Mouse (Mus musculus): ENCODE data around the gene Twist1. TPM values are rescaled to one million over a fixed set of nuclear protein-coding genes. Genes with fewer than 3 reads are reported as not detected.

The Twist1 gene
- polyA plus RNA-seq (2016; fragmentation: Nextera tagmentation; extraction: Ambion mirVana), result 13.6 and 14.9 TPM in 2 replicates

GRCm38 (mm10) chr12:33957400-33958240 lies at the start of gene Twist1:
TSS of gene Twist1 (plus strand) at chr12:33957671.
- peak; percentile 87 for DNase-seq (ENCODE audit: low spot score)
- Histone ChIP-seq H3K36me3 (no peaks in the 10 kb centered on the region), H3K9me3 (no peaks in the 10 kb centered on the region), H3K27me3 (ENCODE audit: insufficient read depth, poor library complexity, severe bottlenecking) (peaks cover 98% of the 10 kb centered on the region), H3K4me1 (replicated peaks) (peaks cover 37% of the 10 kb centered on the region), H3K4me3 (peak within 1 kb of the TSS; percentile 68), H3K27ac (peak within 1 kb of the TSS; percentile 90)
- WGBS, result under 1% methylated on average over 97 of the region's 105 CpGs

GRCm38 (mm10) chr12:33926751-33927150 lies 30.7 kb upstream of the Twist1 start:
- Histone ChIP-seq H3K27ac (no peak overlapping the region), H3K9me3 (no peaks in the 10 kb centered on the region), H3K4me1 (replicated peaks) (peaks cover 24% of the 10 kb centered on the region), H3K36me3 (no peaks in the 10 kb centered on the region), H3K4me3 (no peak overlapping the region), H3K27me3 (ENCODE audit: insufficient read depth, poor library complexity, severe bottlenecking) (peaks cover 52% of the 10 kb centered on the region)
- WGBS, result 7% methylated on average over 3 of the region's 3 CpGs
- no peak for DNase-seq (ENCODE audit: low spot score)

DNA sequence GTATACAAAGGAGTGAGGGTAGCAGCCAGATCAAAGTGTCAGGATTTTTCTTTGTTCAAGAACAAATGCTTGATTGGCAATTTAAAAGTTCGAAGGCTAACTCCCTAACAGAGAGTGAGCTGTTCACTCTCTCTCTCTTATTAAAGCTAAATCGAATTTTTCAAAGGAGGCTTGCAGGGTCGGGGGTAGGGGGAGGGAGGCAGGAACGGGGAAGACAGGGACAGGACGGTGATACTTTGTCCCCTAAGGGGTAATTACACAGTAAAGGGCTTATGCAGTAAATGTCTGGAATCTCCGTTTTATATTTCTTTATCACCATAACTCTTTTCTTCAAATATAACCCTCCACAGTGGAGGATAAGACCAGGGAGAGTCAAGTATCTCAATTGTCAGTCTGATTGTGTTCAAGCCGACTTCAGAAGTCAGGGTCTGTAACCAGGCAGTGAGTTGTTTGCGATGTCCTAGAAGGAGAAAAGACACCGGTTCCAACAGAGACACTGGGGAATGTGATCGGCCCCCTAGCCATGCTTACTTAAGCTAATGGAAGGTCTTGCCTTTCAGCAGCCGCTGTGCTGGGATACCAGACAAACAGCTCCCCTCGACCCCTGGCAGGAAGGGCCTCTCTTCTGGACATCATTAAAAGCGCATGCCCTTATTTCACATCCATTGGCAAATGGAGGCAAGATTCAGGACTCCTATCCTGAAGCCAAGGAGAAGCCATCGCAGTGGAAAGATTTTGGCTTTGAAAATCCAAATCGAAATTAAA lies 30.0 kb upstream of the Twist1 start:
- Histone ChIP-seq H3K36me3 (no peaks in the 10 kb centered on the region), H3K27me3 (ENCODE audit: insufficient read depth, poor library complexity, severe bottlenecking) (peaks cover 52% of the 10 kb centered on the region), H3K4me1 (replicated peaks) (peaks cover 24% of the 10 kb centered on the region), H3K27ac (no peak overlapping the region), H3K9me3 (no peaks in the 10 kb centered on the region), H3K4me3 (peak overlapping the region; percentile 46)
- WGBS, result under 1% methylated on average over 15 of the region's 15 CpGs
- peak; percentile 45 for DNase-seq (ENCODE audit: low spot score)

DNA sequence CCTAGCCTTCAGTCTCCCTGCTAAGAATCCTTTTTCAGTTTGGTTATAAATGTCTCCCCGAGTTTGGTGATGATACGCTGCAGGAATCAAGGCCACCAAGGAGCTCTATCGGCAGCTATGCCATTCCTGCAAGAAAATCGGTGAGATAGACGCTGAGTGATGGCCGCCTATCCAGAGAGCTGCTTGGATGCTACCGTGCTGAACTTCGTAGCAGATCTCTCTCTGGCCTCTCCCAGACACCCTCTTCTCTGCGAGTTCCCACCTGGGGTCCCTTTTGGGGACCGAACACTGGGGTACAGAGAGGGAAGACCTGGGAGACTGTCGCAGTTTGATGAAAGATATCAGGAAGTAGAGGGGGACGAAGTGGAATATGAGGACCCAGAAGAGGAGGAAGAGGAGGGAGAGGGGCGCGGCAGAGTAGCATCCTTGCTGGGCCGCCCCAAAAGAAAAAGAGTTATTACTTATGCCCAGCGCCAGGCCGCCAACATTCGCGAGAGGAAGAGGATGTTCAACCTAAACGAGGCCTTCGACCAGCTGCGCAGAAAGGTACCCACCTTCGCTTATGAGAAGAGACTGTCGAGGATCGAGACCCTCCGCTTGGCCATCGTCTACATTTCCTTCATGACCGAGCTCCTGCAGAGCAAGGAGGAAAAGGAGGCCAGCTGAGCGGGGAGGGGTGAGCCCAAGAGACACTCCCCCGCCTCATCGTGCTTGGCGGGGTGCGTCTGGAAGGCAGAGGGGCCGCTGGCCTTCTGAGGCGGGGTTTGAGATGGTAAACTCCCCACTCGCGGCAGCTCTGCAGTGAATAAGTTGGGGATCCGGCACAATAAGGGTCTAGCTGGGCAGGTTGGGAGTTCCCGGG lies 28.9 kb upstream of the Twist1 start, which contains the start of gene Ferd3l:
Gene Ferd3l, plus strand, starts transcription at position 95 of the 862 bp plus-strand sequence.
- H3K36me3 ChIP-seq, result no peaks in the 10 kb centered on the region
- under 1% methylated on average over 39 of the region's 39 CpGs for WGBS
- H3K4me1 ChIP-seq (replicated peaks), result peaks cover 24% of the 10 kb centered on the region
- peak within 1 kb of the TSS; percentile 25; the same call in 1 of the 2 replicates for H3K27ac ChIP-seq
- peaks cover 52% of the 10 kb centered on the region for H3K27me3 ChIP-seq (ENCODE audit: insufficient read depth, poor library complexity, severe bottlenecking)
- H3K9me3 ChIP-seq, result no peaks in the 10 kb centered on the region
- peak within 1 kb of the TSS; percentile 46 for H3K4me3 ChIP-seq
- DNase-seq (ENCODE audit: low spot score), result peak; percentile 18

GRCm38 (mm10) chr12:33952843-33953242 lies 4.6 kb upstream of the Twist1 start:
- H3K9me3 ChIP-seq, result no peaks in the 10 kb centered on the region
- H3K36me3 ChIP-seq, result no peaks in the 10 kb centered on the region
- peaks cover 21% of the 10 kb centered on the region for H3K4me1 ChIP-seq (replicated peaks)
- 5% methylated on average over 3 of the region's 3 CpGs for WGBS
- no peak overlapping the region for H3K27ac ChIP-seq
- no peak overlapping the region for H3K4me3 ChIP-seq
- no peak for DNase-seq (ENCODE audit: low spot score)
- peaks cover 52% of the 10 kb centered on the region for H3K27me3 ChIP-seq (ENCODE audit: insufficient read depth, poor library complexity, severe bottlenecking)

DNA sequence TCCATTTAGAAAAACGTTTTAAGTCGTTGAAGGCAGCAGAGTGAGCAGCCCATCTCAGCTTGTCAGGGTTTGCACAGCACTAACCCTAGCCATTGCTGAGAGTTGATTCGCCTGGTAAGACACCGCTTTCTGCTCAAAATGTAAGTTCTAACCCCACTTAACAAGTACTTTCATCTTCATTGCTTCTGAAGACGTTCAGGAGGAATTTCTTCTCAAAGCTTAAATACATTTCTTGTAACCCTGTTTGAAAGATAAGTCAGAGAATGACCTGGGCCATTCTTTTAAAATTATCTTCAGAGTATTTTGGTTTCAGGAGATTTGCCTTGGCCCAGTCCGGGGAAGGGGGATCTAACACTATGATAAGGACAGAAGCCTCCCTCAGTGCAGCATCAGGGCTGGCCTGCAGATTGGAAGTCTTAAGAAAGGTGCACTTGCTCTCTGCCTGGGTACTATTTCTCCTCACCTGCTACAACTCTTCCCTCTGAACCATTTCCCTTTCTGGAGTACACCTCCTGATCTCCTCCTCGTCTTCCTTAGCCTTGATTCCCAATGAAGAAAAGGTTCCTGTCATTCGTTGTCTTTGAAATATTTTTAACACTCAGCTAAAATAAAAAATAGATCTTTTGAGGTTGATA lies 2.4 kb upstream of the Twist1 start:
- Histone ChIP-seq H3K27ac (no peak overlapping the region), H3K4me3 (no peak overlapping the region), H3K36me3 (no peaks in the 10 kb centered on the region), H3K27me3 (ENCODE audit: insufficient read depth, poor library complexity, severe bottlenecking) (peaks cover 74% of the 10 kb centered on the region), H3K4me1 (replicated peaks) (peaks cover 31% of the 10 kb centered on the region), H3K9me3 (no peaks in the 10 kb centered on the region)
- WGBS, result 9% methylated on average over 8 of the region's 8 CpGs
- DNase-seq (ENCODE audit: low spot score), result peak; percentile 5

- Histone ChIP-seq H3K4me1 (replicated peaks) (peaks cover 31% of the 10 kb centered on the region), H3K27me3 (ENCODE audit: insufficient read depth, poor library complexity, severe bottlenecking) (peaks cover 81% of the 10 kb centered on the region), H3K36me3 (no peaks in the 10 kb centered on the region), H3K9me3 (no peaks in the 10 kb centered on the region), H3K4me3 (peak overlapping the region; percentile 68), H3K27ac (peak overlapping the region; percentile 77)
- WGBS, result 2% methylated on average over 28 of the region's 28 CpGs
- DNase-seq (ENCODE audit: low spot score), result peak; percentile 80
Measured at GRCm38 (mm10) chr12:33955606-33956295, 1.7 kb upstream of the Twist1 start.

DNA sequence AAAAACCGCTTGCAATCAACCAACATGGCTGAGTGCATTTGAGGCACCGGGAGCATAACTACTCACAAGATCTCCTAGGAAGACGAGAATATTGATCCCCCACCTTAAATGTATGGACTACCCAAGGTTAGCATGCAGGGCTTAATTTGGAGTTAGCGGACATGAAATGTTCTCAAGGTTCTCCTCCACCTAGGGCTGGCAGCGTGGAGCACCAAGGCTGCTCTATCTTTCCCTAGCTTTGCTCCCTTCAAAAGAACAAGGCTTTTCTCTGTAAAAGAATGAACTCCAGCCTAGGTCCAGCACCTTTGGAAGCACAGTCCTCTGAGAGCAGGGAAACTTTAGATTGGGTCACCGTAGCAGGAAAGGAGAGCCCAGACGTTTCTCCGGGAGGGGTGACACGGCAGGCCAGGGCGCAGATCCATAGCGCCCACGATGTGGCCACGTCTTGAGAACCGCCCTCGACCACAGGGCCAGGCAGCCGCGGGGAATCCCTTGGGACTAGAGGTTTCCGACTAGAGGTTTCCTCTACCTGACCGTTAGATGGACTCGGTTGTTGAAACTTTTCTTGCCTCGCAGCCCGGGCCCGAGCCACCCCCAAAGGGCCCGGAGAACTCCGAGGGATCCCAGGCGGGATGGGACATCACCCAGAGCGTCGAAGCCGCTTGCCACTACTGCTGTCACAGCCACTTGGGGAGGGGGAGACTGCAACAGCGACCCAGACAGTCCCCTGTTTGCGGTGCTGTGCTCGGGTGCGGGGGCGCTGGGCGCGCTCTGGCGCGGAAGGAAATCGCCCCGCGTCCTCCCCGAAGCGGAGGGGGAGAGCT lies 683 bp upstream of the Twist1 start:
- peaks cover 31% of the 10 kb centered on the region for H3K4me1 ChIP-seq (replicated peaks)
- H3K36me3 ChIP-seq, result no peaks in the 10 kb centered on the region
- H3K4me3 ChIP-seq, result peak overlapping the region; percentile 68
- H3K27ac ChIP-seq, result peak overlapping the region; percentile 90
- H3K9me3 ChIP-seq, result no peaks in the 10 kb centered on the region
- peak; percentile 63 for DNase-seq (ENCODE audit: low spot score)
- under 1% methylated on average over 42 of the region's 43 CpGs for WGBS
- H3K27me3 ChIP-seq (ENCODE audit: insufficient read depth, poor library complexity, severe bottlenecking), result peaks cover 90% of the 10 kb centered on the region

GRCm38 (mm10) chr12:33958241-33959194 lies 1.0 kb downstream of the Twist1 start:
- Histone ChIP-seq H3K27me3 (ENCODE audit: insufficient read depth, poor library complexity, severe bottlenecking) (peaks cover 100% of the 10 kb centered on the region), H3K4me1 (replicated peaks) (peaks cover 46% of the 10 kb centered on the region), H3K27ac (peak overlapping the region; percentile 90), H3K9me3 (no peaks in the 10 kb centered on the region), H3K4me3 (peak overlapping the region; percentile 68), H3K36me3 (no peaks in the 10 kb centered on the region)
- WGBS, result under 1% methylated on average over 56 of the region's 56 CpGs
- DNase-seq (ENCODE audit: low spot score), result peak; percentile 69

DNA sequence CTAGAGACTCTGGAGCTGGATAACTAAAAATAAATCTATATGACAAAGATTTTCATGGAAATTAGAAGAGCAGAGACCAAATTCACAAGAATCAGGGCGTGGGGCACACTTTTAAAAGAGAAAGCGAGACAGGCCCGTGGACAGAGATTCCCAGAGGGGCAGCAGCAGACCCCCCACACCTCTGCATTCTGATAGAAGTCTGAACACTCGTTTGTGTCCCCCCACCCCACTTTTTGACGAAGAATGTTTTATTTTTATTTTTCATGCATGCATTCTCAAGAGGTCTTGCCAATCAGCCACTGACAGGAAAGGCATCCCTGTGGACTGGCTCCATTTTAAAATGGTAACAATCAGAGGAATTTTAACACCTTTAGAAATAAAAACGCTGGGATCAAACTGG lies 1.7 kb downstream of the Twist1 start:
- Histone ChIP-seq H3K4me3 (peak overlapping the region; percentile 68), H3K27me3 (ENCODE audit: insufficient read depth, poor library complexity, severe bottlenecking) (peaks cover 100% of the 10 kb centered on the region), H3K4me1 (replicated peaks) (peaks cover 50% of the 10 kb centered on the region), H3K27ac (peak overlapping the region; percentile 90), H3K36me3 (no peaks in the 10 kb centered on the region), H3K9me3 (no peaks in the 10 kb centered on the region)
- DNase-seq (ENCODE audit: low spot score), result peak; percentile 18
- WGBS, result 1% methylated on average over 6 of the region's 6 CpGs
